Comparison of ENCODE assay signal across 8 mouse cellular contexts in genomic region chr3:55415527-55415950, GRCm38 (mm10). TPM values are rescaled to one million over a fixed set of nuclear protein-coding genes. Genes with fewer than 3 reads are reported as not detected.
DNase-seq lines count a peak whose midpoint lies in the region; ATAC-seq and TF ChIP-seq lines count a peak whose summit lies in the region.

No protein-coding gene starts in this region.

- H3K27me3 ChIP-seq in forebrain, embryonic 16.5 days (replicated peaks; ENCODE audit: control insufficient read depth, insufficient read depth, low read length): no peaks in the 10 kb centered on the region
- H3K27me3 ChIP-seq in midbrain, embryonic 12.5 days: no peaks in the 10 kb centered on the region

- H3K27ac ChIP-seq in forebrain, embryonic 16.5 days (ENCODE audit: low read length): peak overlapping the region; percentile 77
- H3K27ac ChIP-seq in layer of hippocampus, adult 2 months: peak overlapping the region; percentile 93
- H3K27ac ChIP-seq in midbrain, embryonic 12.5 days (replicated peaks): peak overlapping the region; percentile 70

- peak overlapping the region; percentile 30 for H3K9ac ChIP-seq in forebrain, embryonic 16.5 days (replicated peaks; ENCODE audit: low read depth, low read length)
- H3K9ac ChIP-seq in midbrain, embryonic 12.5 days (replicated peaks): no peak overlapping the region; the same call in 1 of the 2 replicates

- H3K4me1 ChIP-seq in forebrain, embryonic 16.5 days (replicated peaks; ENCODE audit: control insufficient read depth, insufficient read depth, low read length): peaks cover 23% of the 10 kb centered on the region
- peaks cover 30% of the 10 kb centered on the region for H3K4me1 ChIP-seq in midbrain, embryonic 12.5 days

- H3K4me3 ChIP-seq in forebrain, embryonic 16.5 days (replicated peaks; ENCODE audit: low read length): 0 out of 2 replicates have a peak overlapping the region, but pooled peaks have one; percentile 0
- H3K4me3 ChIP-seq in layer of hippocampus, adult 2 months: peak overlapping the region; percentile 29
- no peak overlapping the region for H3K4me3 ChIP-seq in midbrain, embryonic 12.5 days

- TF ChIP-seq CTCF in layer of hippocampus, adult 2 months (conservative IDR thresholded peaks at IDR 0.05): no peak

- no peaks in the 10 kb centered on the region for H3K9me3 ChIP-seq in forebrain, embryonic 16.5 days (ENCODE audit: control insufficient read depth, low read length)
- H3K9me3 ChIP-seq in midbrain, embryonic 12.5 days: peaks cover 9% of the 10 kb centered on the region; the same call in 1 of the 2 replicates

- peak overlapping the region; percentile 31 for H3K4me2 ChIP-seq in forebrain, embryonic 16.5 days (ENCODE audit: low read length)
- peak overlapping the region; percentile 36 for H3K4me2 ChIP-seq in midbrain, embryonic 12.5 days (replicated peaks)

- DNase-seq in cerebellum, adult 11 months: peak; percentile 19
- peak; percentile 62 to 78 for DNase-seq in layer of hippocampus, adult 2 months (ENCODE audit: low spot score in 2 of 2)
- DNase-seq in telencephalon, adult 2 months (ENCODE audit: low read depth, low spot score): peak; percentile 86
- no peak for DNase-seq in liver
- no peak for DNase-seq in adrenal gland, postnatal 4 days (ENCODE audit: low spot score in 2 of 2)

- no peaks in the 10 kb centered on the region for H3K36me3 ChIP-seq in forebrain, embryonic 16.5 days (ENCODE audit: control insufficient read depth, insufficient read depth)
- H3K36me3 ChIP-seq in midbrain, embryonic 12.5 days: no peaks in the 10 kb centered on the region

- WGBS in forebrain, embryonic 16.5 days: 3% methylated on average over 14 of the region's 14 CpGs
- 14% methylated on average over 14 of the region's 14 CpGs for WGBS in midbrain, embryonic 12.5 days

- peak; percentile 63 for ATAC-seq in CD4-positive, CD25-positive, alpha-beta regulatory T cell, adult 4 months
- ATAC-seq in forebrain, embryonic 16.5 days: peak; percentile 86
- ATAC-seq in midbrain, embryonic 12.5 days (ENCODE audit: low FRiP score, low read depth): peak; percentile 59

RNA-seq across cellular contexts. Expression of gene Gm21954, which starts 56.5 kb away (rescaled TPM):
- not detected for polyA plus RNA-seq in CD4-positive, CD25-positive, alpha-beta regulatory T cell, adult 4 months (2017; shearing (Covaris generic))
- polyA plus RNA-seq in forebrain, embryonic 16.5 days (2015; fragmentation: Nextera tagmentation; extraction: Ambion mirVana): not detected in 2 replicates
- total RNA-seq in layer of hippocampus, adult 2 months (2021): not detected
- polyA plus RNA-seq in midbrain, embryonic 12.5 days (2016; fragmentation: Nextera tagmentation; extraction: Ambion mirVana): not detected in 2 replicates
- not detected for total RNA-seq in adrenal gland, postnatal 4 days (2021)

Comparison
In these comparisons a context has a peak if more than half of its experiments do, and no peak if none do; other contexts are left out.
1. DNase-seq: peak in cerebellum, adult 11 months (single experiment), layer of hippocampus, adult 2 months (2 of 2) and telencephalon, adult 2 months (single experiment); none in liver (single experiment) and adrenal gland, postnatal 4 days (0 of 2).
2. Peak in every context shown above with its lines, with median percentiles within 50 percentile points of each other: ATAC-seq and H3K27ac ChIP-seq.